Mouse (Mus musculus) megakaryocyte, embryonic 14.5 days (primary cell): ENCODE results near the gene Defa22. TPM values are rescaled to one million over a fixed set of nuclear protein-coding genes. Genes with fewer than 3 reads are reported as not detected.
"Not testable (repeated sequence)": the region's sequence is repeated elsewhere in the genome, so short reads cannot be mapped to it uniquely, and the experiment has no call there.

ENCODE experiments used
- H3K27me3 ChIP-seq: replicated peaks from 2 replicates; pipeline ENCODE3; 2012; ENCODE audit warnings: inconsistent platforms
- H3K36me3 ChIP-seq: replicated peaks from 2 replicates; pipeline ENCODE3; 2012; ENCODE audit warnings: low read length, inconsistent platforms, mixed read lengths
- H3K4me1 ChIP-seq: 2 replicates; pipeline ENCODE4 v1.6.1; 2012; ENCODE audit warnings: inconsistent platforms
- H3K4me3 ChIP-seq: replicated peaks from 2 replicates; pipeline ENCODE3; 2012; ENCODE audit warnings: moderate library complexity, mild to moderate bottlenecking, inconsistent platforms
- H3K9me3 ChIP-seq: 2 replicates; pipeline ENCODE4 v1.6.1; 2012; ENCODE audit warnings: inconsistent platforms
- polyA plus RNA-seq: library from polyadenylated mRNA; stranded (reverse); fragments of >175 nt; gene quantifications from 2 replicates; pipeline ENCODE4 v1.2.3, GENCODE M21; 2012; ENCODE audit warnings: low replicate concordance; ENCODE audit not compliant: insufficient read depth

Gene Defa22
- polyA plus RNA-seq: not detected in 2 replicates

DNA sequence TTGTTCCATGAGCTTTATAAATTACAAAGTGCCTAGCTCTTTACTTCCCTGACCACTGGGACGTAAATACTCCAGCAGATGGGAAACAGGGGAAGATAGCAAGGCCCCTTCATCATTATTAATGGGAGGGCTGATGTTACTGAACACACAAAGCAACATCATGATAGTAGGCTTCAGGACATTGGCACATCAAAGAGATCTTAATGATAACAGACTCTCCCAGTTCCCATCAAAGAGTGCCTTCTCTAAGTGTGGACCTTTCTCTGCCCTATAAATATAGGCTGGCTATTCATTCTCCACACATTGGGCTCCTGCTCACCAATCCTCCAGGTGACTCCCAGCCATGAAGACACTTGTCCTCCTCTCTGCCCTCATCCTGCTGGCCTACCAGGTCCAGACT is at the start of gene Defa22:
TSS of gene Defa22 (plus strand) at position 301 of the 400 bp plus-strand sequence.
- not testable (repeated sequence) for H3K27me3 ChIP-seq, H3K4me3 ChIP-seq, H3K36me3 ChIP-seq, H3K4me1 ChIP-seq, H3K9me3 ChIP-seq

DNA sequence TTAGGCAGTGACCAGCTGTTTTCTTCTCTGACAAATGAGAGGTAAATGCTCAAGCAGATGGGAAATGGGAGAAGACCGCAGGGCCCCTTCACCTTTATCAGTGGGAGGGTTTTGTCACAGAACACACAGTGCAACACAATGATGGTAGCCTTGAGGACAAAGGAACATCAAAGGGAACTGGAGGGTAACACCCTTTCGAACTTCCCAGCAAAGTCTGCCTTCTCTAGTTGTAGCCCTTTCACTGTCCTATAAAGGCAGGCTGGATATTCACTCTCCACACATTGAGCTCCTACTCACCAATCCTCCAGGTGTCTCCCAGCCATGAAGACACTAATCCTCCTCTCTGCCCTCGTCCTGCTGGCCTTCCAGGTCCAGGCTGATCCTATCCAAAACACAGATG is 27.7 kb upstream of the Defa22 start, which contains the start of gene Defa30:
TSS of gene Defa30 (plus strand) at position 301 of the 400 bp plus-strand sequence.
- H3K4me3 ChIP-seq, H3K9me3 ChIP-seq, H3K4me1 ChIP-seq, H3K27me3 ChIP-seq, H3K36me3 ChIP-seq: not testable (repeated sequence)

DNA sequence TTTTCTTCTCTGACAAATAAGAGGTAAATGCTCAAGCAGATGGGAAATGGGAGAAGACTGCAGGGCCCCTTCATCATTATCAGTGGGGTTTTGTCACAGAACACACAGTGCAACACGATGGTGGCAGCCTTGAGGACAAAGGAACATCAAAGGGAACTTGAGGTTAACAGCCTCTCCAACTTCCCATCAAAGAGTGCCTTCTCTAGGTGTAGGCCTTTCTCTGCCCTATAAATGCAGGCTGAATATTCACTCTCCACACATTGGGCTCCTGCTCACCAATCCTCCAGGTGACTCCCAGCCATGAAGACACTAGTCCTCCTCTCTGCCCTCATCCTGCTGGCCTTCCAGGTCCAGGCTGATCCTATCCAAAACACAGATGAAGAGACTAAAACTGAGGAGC is 29.2 kb downstream of the Defa22 start, which contains the start of gene Defa31:
TSS of gene Defa31 (plus strand) at position 301 of the 400 bp plus-strand sequence.
- H3K27me3 ChIP-seq, H3K9me3 ChIP-seq, H3K4me3 ChIP-seq, H3K36me3 ChIP-seq, H3K4me1 ChIP-seq: not testable (repeated sequence)

DNA sequence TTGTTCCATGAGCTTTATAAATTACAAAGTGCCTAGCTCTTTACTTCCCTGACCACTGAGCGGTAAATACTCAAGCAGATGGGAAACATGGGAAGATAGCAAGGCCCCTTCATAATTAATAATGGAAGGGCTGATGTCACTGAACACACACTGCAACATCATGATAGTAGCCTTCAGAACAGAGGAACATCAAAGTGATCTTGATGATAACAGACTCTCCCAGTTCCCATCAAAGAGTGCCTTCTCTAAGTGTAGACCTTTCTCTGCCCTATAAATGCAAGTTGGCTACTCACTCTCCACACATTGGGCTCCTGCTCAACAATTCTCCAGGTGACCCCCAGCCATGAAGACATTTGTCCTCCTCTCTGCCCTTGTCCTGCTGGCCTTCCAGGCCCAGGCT is 39.2 kb downstream of the Defa22 start, which contains the start of gene Gm15293:
TSS of gene Gm15293 (plus strand) at position 301 of the 400 bp plus-strand sequence.
- not testable (repeated sequence) for H3K27me3 ChIP-seq, H3K9me3 ChIP-seq, H3K4me1 ChIP-seq, H3K4me3 ChIP-seq, H3K36me3 ChIP-seq

Other genes starting within 250 kb of the Defa22 start
- gene Gm6040, start 240.2 kb upstream of the Defa22 start, polyA plus RNA-seq: not detected in 2 replicates
- gene AY761185, start 217.6 kb upstream of the Defa22 start, polyA plus RNA-seq: not detected in 2 replicates
- not detected in 2 replicates for gene Defa21, start 136.7 kb upstream of the Defa22 start, polyA plus RNA-seq
- gene Defa23, start 107.2 kb upstream of the Defa22 start, polyA plus RNA-seq: not detected in 2 replicates
- not detected in 2 replicates for gene Defa35, start 97.2 kb upstream of the Defa22 start, polyA plus RNA-seq
- not detected in 2 replicates for gene Defa25, start 77.8 kb upstream of the Defa22 start, polyA plus RNA-seq
- gene Gm14851, start 66.2 kb upstream of the Defa22 start, polyA plus RNA-seq: not detected in 2 replicates
- not detected in 2 replicates for gene Defa30, start 27.6 kb upstream of the Defa22 start, polyA plus RNA-seq
- not detected in 2 replicates for gene Defa31, start 29.3 kb downstream of the Defa22 start, polyA plus RNA-seq
- gene Gm15293, start 39.3 kb downstream of the Defa22 start, polyA plus RNA-seq: not detected in 2 replicates
- not detected in 2 replicates for gene Gm15292, start 87.5 kb downstream of the Defa22 start, polyA plus RNA-seq
- gene Defa27, start 153.3 kb downstream of the Defa22 start, polyA plus RNA-seq: not detected in 2 replicates
- gene Defa29, start 164.7 kb downstream of the Defa22 start, polyA plus RNA-seq: not detected in 2 replicates
- not detected in 2 replicates for gene Defa2, start 216.2 kb downstream of the Defa22 start, polyA plus RNA-seq
- not detected in 2 replicates for gene Defa33, start 229.5 kb downstream of the Defa22 start, polyA plus RNA-seq